Mouse (Mus musculus) right cerebral cortex, adult 18-20 months (tissue): ENCODE measurements around the gene Manf.
A peak's percentile ranks its signal among the peaks of the same experiment; 100 is the strongest.

Source experiments
- DNase-seq: peaks from one replicate; pipeline ENCODE4 v3.0.0; 2022; ENCODE audit warnings: mixed read lengths

Gene Manf

DNA sequence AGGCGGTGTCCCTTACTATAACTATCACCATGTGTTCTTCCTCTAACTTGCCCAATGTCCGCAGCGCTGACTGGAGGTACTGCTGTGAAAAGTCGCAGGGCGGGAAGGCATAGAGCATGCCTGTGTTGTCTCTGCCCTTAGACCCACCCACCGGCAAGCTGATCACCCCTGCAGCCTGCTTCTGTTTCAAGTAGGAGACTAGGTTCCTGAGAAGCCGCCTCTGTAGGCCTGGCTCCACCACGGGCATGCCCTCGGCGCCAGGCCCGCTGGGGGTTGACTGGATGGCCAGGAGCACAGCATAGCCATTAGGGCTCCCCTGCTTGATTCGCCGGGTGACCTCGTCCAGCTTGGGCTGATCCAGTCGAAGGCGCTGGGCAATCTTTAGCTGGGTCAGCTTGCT lies 7.5 kb downstream of the Manf start:
- no peak for DNase-seq

DNA sequence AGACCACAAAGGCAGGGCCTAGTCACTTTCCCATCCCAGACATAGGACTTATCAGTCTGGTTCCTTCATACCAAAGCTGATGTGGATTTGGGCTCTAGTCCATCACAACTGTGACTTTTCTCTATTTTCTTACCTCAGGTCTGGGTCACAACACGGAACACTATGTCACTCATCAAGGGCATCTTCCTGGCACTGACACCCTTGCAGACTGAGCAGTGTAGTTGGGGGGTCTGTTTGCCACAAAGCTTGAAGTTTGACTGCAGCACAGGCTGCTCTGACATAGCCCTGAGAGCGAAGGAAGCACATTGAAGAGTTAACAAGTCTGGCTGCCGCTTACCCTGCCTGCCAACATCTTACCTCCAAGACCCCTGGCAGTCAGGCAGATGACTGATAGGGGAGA lies 8.7 kb downstream of the Manf start:
- no peak for DNase-seq

DNA sequence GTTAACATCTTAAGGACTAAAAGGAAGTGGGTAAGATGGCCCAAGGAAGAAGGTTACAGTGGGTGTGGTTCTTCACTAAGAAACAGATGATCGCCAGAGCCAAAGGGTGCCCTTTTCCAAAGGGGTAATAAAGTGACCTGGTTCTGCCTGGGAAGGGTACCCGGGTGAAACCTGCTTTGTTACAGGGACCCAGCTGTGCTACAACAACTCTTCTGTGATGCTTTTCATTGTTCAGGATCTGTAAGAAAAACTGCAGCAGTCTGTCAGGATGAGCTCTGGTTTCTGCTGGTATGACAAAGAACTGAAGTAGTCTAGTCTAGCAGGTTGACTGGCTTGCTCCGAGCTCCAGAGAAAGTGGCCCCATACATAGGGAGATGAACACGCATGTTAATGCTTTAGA lies 9.6 kb downstream of the Manf start:
- no peak for DNase-seq

DNA sequence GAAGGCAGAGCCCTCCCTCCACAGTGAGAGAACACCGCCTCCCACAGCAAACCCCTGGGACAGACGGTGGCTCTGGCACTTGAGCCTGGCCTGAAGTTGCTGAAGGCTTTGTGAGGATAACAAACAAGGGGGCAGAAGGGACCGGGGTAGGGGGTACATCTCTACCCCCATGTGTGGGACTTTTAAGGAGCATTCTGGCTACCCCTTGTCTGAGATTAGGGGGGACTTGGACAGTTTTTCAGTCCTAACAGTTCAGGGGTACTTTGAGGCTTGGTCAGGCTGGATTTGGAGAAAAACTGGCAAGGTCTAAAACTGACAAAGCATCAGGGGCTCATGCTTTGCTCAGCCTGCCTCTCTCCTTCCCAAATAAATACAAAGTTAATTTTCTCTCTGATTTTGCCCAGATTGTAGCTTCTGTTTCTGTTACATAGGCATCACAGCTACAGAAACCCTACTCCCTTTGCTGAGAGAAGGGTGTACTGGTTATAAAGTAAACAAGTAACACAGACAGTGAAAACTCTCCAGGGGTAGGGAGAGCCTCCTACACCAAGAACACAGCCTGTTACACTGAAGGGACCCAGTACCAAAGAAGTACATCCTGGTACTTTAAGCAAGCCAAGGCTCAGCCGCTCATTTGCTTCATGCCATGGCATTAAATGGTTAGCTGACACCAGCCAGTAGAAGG lies 10.6 kb downstream of the Manf start:
- DNase-seq, result no peak

DNA sequence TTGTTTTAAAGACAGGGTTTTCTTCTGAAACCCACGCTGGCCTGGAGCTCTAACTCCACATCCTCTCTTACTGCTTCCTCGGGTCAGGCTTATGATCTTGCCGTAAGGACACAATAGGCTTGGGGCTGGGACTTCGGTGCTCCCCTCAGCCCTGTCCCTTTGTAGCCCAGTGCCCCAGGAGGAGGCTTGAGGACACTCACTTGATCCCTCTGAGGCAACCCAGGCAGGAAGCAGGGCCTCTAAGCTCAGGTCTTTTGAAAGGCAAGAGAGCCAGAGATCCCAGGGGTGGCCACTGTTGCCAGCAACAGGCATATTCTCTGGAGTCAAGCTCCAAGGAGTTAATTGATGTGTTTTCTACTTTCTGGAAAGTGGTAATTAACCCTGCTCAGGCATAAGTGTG lies 12.3 kb downstream of the Manf start:
- no peak for DNase-seq

DNA sequence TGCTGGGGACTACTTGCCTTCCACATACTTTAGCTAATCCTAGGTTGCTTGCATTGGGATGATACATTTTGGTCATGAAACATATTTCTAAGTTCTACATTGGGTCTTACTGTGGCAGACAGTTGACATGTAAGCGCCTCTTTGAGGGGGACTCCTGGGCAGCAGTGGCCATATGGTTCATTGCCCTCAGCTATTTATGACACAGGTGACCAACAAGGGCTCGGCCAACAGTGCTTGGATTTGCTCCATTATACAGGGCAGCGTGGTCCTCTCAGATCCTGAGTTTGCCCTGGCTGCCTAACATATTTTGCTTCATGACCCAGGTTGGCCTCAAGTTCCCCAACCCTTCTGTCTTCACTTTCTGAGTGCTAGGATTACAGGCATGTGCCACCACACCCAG lies 15.1 kb downstream of the Manf start:
- no peak for DNase-seq

DNA sequence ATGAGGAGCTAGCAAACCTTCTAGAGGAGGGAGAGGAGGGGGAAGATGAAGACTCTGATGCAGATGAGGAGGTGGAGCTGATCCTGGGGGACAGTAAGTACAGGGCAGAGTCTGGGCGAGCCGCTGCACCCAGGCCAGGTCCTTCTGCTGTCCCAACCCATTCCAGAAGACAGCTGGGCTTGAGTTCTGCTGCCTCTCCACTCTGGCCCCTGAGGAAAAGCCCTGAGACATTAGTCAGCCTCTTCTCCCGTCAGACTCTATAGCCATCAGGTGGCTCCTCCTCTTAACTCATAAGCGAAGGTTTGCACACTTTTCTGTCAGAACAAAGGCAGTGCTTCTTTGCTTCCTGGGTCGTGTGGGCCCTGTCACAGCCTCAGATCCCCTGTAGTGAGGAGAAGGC lies 17.6 kb downstream of the Manf start:
- no peak for DNase-seq

DNA sequence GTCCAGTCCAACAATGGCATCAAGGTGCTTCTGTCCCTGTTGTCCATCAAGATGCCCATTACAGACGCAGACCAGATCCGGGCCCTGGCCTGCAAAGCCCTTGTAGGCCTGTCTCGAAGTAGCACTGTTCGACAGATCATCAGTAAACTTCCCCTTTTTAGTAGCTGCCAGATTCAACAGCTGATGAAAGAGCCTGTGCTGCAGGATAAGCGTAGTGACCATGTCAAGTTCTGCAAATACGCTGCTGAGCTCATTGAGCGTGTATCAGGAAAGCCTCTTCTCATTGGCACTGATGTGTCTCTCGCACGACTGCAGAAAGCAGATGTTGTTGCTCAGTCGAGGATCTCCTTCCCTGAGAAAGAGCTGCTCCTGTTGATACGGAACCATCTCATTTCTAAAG lies 33.7 kb downstream of the Manf start:
- DNase-seq, result no peak

DNA sequence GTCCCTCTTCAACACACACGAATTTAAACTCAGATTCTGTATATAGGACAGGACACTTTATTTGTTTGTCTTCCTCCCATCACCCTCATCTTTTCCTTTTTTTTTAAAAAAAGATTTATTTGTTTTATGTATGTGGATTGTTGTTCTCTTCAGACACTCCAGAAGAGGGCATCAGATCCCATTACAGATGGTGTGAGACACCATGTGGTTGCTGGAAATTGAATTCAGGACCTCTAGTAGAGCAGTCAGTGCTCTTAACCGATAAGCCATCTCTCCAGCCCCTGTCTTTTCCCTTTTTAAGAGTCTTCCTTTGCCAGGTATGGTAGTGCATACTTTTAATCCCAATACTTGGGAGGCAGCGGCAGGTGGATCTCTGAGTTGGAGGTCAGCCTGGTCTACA lies 35.1 kb downstream of the Manf start:
- no peak for DNase-seq

DNA sequence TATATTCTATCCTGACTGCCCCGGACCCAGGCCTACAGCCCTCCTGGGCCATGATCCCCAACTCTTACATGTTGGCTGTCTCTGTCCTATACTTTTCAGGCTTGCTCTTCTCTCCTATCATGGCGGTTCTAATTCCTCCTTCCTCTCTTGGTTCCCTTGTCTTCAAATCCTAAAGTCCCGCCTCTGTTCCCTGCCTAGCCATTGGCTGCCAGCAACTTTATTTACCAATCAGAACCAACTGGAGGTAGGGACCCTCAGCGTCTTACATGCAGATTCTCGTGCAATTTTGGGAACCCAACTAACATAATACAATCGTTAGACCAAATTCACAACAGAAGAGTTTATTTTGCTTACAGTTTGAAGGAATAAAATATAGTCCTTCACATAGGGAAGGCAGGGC lies 49.0 kb downstream of the Manf start:
- no peak for DNase-seq

DNA sequence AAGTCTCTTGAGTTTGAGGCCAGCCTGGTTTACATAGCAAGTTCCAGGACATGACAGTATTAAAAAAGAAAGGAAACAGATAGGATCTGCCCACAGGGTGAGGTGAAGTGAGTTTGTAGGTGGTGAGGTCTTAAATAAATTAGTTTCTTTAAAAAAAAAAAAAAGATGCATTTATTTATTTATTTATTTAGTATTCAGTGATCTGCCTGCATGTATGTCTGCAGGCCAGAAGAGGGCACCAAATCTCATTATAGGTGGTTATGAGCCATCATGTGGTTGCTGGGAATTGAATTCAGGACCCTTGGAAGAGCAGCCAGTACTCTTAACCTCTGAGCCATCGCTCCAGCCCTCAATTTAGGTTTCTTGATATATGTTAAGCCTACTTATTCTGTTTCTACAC lies 51.2 kb downstream of the Manf start:
- DNase-seq, result no peak

DNA sequence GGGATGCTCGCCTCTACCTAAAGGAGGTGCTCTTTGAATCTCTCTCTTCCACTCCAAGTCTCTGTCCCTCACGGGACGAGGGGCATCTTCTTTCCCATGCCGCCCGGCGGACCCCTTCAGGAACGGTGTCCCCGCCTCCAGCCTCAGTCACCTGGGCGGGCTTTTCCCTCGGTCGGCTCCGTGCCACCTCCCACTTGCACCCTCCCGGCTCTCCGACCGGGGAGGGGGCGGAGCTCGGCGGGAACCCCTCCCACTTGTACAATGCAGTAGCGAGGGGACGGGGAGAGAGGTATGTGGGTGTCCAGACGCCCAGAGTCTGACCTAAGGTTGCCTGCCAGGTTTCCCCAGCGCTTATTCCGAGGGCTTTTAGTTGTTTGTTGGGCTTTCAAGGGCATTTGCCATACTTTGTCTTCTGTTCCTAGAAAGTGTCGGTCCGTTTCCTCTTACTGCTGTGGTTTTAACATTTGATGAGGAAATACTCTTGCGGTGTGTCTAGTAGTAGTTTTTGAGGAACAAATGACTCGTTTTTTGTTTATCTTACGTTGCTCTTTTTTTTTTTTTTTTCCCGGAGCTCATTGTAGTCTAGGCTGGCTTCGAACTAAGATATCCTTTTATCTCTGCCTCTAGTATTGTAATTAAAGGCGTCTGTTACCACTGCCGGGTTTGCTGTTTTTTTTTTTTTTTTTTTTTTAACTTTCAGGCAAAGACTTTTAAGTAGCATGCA lies 69.2 kb downstream of the Manf start:
- DNase-seq, result peak; percentile 82

DNA sequence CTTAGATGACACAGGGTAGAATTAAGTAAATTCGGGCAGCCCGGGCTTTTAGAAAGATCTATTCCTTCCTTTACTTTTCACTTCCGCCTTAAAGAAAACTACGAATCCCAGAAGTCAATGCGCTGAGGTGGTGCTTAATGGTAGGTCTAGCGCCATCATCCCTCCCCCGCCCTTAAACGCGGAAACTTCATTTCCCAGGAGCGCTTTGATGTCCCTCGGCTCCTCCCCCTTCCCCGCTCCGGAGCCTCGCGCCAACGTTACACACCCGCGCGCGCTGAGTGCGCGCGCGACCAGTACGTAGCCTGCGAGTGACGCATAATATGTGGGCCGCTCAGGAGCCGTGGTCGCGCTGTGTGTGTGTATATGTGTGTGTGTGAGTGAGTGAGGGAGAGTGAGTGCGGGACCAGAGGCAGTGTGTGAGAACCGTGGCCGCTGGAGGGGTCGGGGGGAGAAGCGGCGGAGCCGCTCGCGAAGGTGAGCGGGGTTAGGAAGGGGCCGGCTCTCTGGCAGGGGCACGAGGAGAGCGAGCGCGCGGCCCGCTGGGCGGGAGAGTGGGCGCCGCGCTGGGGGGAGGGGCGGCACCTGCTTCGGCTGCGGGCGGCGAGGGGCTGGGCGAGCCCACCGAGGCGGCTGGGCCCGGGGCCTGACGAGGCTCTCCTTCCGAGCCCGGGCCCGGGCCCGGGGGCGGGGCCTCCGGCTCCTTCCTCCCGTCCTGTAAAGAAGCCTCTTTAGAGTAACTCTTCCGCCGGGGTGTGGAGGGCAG lies 70.0 kb downstream of the Manf start, which contains the start of gene Dcaf1:
Gene Dcaf1, plus strand, starts transcription at position 257 of the 763 bp plus-strand sequence.
- DNase-seq, result peak; percentile 96

DNA sequence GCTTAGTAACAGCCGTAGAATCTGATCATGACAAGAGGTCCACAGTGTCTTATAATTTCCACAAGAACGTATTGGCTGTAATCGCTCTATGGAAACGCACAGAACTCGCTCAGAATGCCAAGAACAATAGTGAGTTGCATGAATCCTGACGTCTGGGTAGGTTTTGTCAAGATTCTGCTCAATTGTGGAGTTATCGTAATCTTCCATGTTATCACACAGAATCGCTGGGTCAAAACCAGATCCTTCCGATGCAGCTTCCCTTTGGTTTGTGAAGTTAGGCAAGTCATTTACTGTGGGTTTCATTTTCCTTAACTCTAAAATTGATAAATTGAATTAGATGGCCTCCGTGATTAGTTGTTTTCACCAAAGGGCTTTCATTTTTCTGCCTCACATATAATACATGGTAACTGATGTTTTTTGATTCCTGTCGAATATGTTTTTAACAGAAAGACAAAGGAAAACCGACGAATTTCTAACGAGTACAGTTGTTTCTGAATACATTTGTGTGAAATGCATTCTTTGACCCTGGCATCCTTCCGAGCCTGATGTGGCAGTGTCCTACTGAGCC lies 70.6 kb downstream of the Manf start:
- DNase-seq, result no peak

DNA sequence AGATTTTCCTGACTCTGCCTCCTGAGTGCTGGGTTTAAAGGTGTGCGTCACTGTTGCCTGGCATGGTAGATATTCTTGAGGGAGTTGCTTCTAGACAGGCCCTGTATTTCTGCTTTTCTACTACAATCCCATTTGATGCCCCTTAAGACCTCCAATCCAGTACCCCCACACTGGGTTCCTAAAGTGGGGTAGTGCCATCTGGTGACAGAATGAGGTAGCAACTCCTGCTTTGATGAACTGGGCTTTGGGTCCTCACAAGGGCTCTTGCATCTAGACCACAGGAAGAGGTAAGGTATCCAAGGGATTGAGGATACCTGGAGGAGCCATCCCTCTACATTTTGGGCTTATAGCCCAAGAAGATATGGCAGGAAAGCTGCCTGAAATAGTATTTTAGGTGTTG lies 72.6 kb downstream of the Manf start:
- no peak for DNase-seq

DNA sequence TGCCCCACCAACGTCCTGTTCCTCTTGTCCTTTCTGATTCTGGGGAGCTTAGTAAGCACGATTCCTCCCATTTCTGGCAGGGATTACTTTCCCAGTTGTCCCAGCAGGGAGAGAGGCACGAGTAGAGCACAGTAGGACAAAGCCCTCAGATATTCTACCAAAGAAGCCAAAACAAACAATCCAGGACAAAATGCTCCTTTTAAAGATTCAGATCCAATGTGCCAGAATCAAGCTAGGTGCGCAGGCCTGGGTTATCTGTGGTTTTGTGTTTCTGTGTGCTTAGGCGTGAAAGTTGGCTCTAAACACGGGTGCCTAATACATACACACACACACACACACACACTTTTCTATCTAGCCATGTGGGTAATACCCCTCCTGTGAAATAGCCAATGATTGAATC lies 73.6 kb downstream of the Manf start:
- no peak for DNase-seq

DNA sequence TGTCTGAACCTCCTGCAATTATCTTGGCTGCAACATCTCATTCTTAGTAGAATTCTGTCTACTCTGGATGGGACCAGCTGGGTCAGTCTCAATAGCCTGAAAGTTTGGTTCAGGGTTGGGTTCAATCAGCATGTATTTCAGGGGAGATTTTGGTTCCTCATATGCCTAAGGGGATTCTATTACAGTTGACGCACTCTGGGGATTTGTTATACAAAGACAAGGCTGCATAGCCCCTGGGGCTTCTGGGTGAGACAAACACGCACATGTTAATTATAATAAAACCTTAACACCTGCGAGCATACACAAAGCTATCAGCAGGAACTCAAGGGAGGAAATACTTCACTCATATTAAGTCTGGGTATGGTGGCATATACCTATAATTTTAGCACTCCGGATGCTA lies 85.3 kb downstream of the Manf start:
- no peak for DNase-seq

DNA sequence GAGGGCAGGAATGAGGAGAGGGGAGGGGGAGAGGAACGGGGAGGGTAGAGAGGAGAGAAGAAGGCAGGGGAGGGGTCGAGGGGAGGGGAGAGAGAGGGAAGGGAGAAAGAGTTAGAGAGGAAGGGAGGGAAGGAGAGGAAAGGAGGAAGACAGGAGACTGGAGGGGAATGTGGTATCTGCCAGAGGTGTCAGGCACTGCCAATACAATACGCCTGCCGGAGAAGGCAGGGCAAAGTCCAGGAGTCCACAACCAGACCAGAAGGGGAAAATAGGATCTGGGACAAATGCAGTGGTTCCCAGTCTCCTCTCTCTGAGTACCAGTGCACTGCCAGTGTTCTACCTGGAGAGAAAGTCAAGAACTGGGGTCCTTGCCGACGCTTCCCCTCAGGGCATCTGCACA lies 100.9 kb downstream of the Manf start:
- DNase-seq, result no peak

DNA sequence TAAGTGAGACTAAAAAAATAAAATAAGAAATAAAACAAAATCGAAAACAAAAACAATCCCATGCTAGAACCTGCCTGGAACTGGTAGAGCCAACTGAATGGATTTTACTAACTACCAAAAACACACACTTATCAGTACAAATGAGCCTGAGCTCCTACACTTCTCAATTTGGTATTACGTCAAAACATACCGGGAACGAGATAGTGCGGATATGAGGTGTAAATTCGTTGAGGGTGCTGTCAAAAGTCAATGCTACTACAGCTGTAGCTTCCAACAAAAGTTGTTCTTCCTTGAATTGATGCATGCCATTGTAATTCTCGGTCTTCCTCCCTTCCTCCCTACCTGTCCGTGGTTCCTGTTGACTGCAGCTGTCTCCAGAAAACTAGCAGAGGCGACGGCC lies 102.4 kb downstream of the Manf start:
- DNase-seq, result no peak

DNA sequence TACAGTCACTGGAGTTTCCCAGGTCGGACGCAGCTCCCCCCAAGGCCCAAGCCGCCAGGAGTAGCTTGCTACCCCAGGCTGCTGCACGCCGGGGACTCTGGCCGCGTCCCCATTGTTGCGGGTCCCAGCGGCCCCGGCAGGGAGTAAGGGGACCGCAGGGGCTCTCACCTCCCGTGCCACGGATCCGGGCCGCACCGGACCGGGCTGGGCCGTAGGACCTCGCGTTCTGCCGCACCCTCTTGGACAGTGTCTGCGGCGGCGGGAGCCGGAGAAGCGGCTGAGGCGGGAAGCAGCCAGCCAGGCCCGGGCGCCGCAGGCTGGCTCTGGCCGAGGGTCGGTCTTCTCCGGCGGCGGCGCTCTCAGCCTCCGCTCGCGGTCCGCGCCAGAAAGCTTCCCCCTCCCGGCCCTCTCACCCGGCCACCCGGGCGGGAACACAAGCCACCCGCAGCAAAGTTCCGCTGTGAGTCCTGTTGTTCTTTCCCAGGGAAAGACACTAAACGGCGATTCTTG lies 102.9 kb downstream of the Manf start, which contains the start of gene Rad54l2:
Gene Rad54l2, minus strand, starts transcription at position 383 of the 510 bp plus-strand sequence.
- DNase-seq, result peak; percentile 86
